Comparison of ENCODE assay signal across 16 mouse cellular contexts in genomic region chr5:120609246-120609775, GRCm38 (mm10). TPM values are rescaled to one million over a fixed set of nuclear protein-coding genes. Genes with fewer than 3 reads are reported as not detected.
"Had no signal": no experiment of that assay in that cellular context is flagged by ENCODE, and none has a peak within 500 bp of the region (broad histone marks: within the 10 kb centered on the region; RNA-seq: fewer than 3 reads in every experiment).

No protein-coding gene starts in this region.

- H3K4me2 ChIP-seq: limb, embryonic 12.5 days had no signal

- DNase-seq: kidney, adult 8-10 months; kidney, postnatal 36 days; layer of hippocampus, adult 9-11 months; layer of hippocampus, postnatal 36 days; lung, adult 18-20 months; midbrain, embryonic 14.5 days; retina, postnatal 1 day; right cerebral cortex, postnatal 4 days; spleen, adult 18-20 months had no signal

- H3K9ac ChIP-seq: limb, embryonic 12.5 days; liver, embryonic 14.5 days had no signal

- H3K4me3 ChIP-seq: limb, embryonic 12.5 days; myocyte had no signal

- H3K27me3 ChIP-seq: limb, embryonic 12.5 days had no signal

- H3K27ac ChIP-seq: limb, embryonic 12.5 days; liver, embryonic 14.5 days had no signal

- H3K9me3 ChIP-seq: limb, embryonic 12.5 days had no signal

RNA-seq across cellular contexts. Expression of gene Cfap73, which starts 24.7 kb away (rescaled TPM):
- polyA plus RNA-seq: kidney, embryonic 16.5 days; limb, embryonic 12.5 days; liver, adult 2 months; liver, embryonic 14.5 days; midbrain, embryonic 14.5 days; myocyte; neural tube, embryonic 11.5 days; stomach, embryonic 14.5 days had no signal
